Mouse (Mus musculus) small intestine, adult 2 months (tissue): ENCODE measurements around the gene Gm9745. TPM values are rescaled to one million over a fixed set of nuclear protein-coding genes. Genes with fewer than 3 reads are reported as not detected.
"Not testable (repeated sequence)": the region's sequence is repeated elsewhere in the genome, so short reads cannot be mapped to it uniquely, and the experiment has no call there.

Experiments
- H3K27ac ChIP-seq: fragments of 200-500 bp; 2 replicates; pipeline ENCODE4 v1.5.1; 2012; ENCODE audit warnings: low read depth, low read length, control low read depth, inconsistent platforms; ENCODE audit not compliant: insufficient read depth
- H3K27me3 ChIP-seq: fragments of 200-500 bp; 2 replicates; pipeline ENCODE4 v1.6.1; 2012; ENCODE audit warnings: mild to moderate bottlenecking, moderate library complexity, low read length, inconsistent platforms; ENCODE audit not compliant: control insufficient read depth, insufficient read depth
- H3K36me3 ChIP-seq: fragments of 200-500 bp; 2 replicates; pipeline ENCODE4 v1.6.1; 2012; ENCODE audit warnings: mild to moderate bottlenecking, low read length, control low read depth, inconsistent platforms; ENCODE audit not compliant: control insufficient read depth, insufficient read depth
- H3K4me1 ChIP-seq: fragments of 200-500 bp; 2 replicates; pipeline ENCODE4 v1.6.1; 2012; ENCODE audit warnings: low read length, inconsistent platforms, mixed read lengths; ENCODE audit not compliant: control insufficient read depth, insufficient read depth, insufficient read length
- H3K4me3 ChIP-seq: fragments of 200-500 bp; 2 replicates; pipeline ENCODE4 v1.5.1; 2012; ENCODE audit warnings: low read depth, mild to moderate bottlenecking, control low read depth, inconsistent platforms, low read length, moderate library complexity
- CTCF ChIP-seq: fragments of 200-500 bp; IDR thresholded peaks from 2 replicates; pipeline ENCODE4 v1.5.1; 2012; ENCODE audit warnings: low read depth, mild to moderate bottlenecking, control low read depth, inconsistent platforms, low read length, moderate library complexity, mixed read lengths; ENCODE audit not compliant: insufficient replicate concordance, insufficient read length; ENCODE audit errors: extremely low read depth
- POLR2A ChIP-seq: fragments of 200-500 bp; IDR thresholded peaks from 2 replicates; pipeline ENCODE4 v1.6.1; 2012; ENCODE audit warnings: low read depth, mild to moderate bottlenecking, control low read depth, inconsistent platforms, low read length, moderate library complexity
- WGBS: fragments of 180-500 bp; shearing (Covaris S2); methylation state at CpG from one replicate; pipeline ENCODE4 v1.1.7; 2018; 5-methylcytosine and 5-hydroxymethylcytosine counted together
- polyA plus RNA-seq: library from polyadenylated mRNA; depleted of rRNA; stranded (reverse); fragments of >200 nt; gene quantifications from 2 replicates; pipeline ENCODE4 v1.2.3, GENCODE M21; 2012; rRNA removed

The Gm9745 gene
- polyA plus RNA-seq, 1 experiment: not detected

GRCm38 (mm10) chr13:8941110-8941509, 6.9 kb downstream of the Gm9745 start:
- not testable (repeated sequence) for H3K36me3 ChIP-seq, H3K27me3 ChIP-seq, H3K27ac ChIP-seq, H3K4me1 ChIP-seq, H3K4me3 ChIP-seq
- 89% methylated on average over 4 of the region's 4 CpGs for WGBS

DNA sequence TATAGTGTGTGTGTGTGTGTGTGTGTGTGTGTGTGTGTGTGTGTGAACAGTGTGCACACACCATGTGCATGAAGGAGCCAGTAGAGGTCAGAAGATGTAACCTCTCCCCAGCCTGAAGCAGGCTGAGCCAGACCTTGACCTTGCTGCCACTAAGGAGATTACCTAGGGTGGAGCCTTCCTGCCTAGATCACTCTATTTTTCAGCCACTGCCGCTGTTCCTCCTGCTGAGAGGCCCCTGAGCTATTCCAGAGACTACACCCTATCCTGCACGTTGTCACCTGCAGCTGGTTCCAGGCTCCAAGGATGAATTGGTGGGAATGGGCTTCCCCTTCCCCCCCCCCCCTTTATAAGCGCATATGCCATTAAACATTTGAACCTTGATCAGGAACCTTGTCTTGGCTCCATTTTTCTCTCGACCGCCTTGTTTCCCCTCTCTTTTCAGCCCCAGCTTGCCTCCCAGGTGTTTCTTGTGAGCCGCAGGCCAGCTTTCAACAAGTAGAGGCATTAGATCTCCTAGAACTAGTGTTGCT, 10.4 kb downstream of the Gm9745 start:
- H3K36me3 ChIP-seq, H3K27me3 ChIP-seq, H3K4me3 ChIP-seq, H3K4me1 ChIP-seq, H3K27ac ChIP-seq: not testable (repeated sequence)
- WGBS: 61% methylated on average over 6 of the region's 6 CpGs

GRCm38 (mm10) chr13:8933499-8933898, 14.5 kb downstream of the Gm9745 start:
- TF ChIP-seq POLR2A: no peak
- TF ChIP-seq CTCF: no peak
- H3K27me3 ChIP-seq: no peaks in the 10 kb centered on the region
- no peak overlapping the region for H3K4me3 ChIP-seq
- H3K4me1 ChIP-seq: no peaks in the 10 kb centered on the region
- WGBS: 51% methylated on average over 2 of the region's 2 CpGs
- no peak overlapping the region for H3K27ac ChIP-seq
- H3K36me3 ChIP-seq: no peaks in the 10 kb centered on the region

DNA sequence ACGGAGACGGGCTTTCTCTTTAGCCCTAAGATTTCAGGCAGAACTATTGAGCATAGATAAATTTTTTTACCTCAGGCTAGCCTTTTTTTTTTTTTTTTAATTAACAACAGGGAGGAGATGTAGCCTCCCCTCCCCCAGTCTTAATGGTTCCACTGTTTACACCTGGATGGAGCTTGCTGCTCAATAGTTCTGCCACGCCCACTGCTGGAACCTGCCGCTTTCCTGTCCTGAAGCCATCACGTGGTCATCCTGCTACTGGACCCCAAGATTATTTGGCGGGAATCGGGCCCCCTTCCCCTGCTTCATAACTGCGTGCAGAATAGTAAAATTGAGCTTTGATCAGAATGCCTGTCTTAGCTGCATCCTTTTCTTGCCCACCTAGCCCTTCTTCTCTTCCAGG, 34.1 kb downstream of the Gm9745 start:
- WGBS: 87% methylated on average over 8 of the region's 8 CpGs
- not testable (repeated sequence) for H3K4me3 ChIP-seq, H3K4me1 ChIP-seq, H3K36me3 ChIP-seq, H3K27ac ChIP-seq, H3K27me3 ChIP-seq

- not testable (repeated sequence) for H3K4me3 ChIP-seq, H3K27me3 ChIP-seq, H3K36me3 ChIP-seq, H3K27ac ChIP-seq, H3K4me1 ChIP-seq
- 50% methylated on average over 2 of the region's 2 CpGs for WGBS
Observed at GRCm38 (mm10) chr13:8905986-8906385, 42.0 kb downstream of the Gm9745 start.

Other genes with a start within 250 kb of the Gm9745 start
- gene Wdr37, start 76.3 kb downstream of the Gm9745 start, polyA plus RNA-seq: 4.5 and 10.7 TPM in 2 replicates
- 4.2 and 7.9 TPM in 2 replicates for gene Idi1, start 62.7 kb downstream of the Gm9745 start, polyA plus RNA-seq
- not detected in 2 replicates for gene Idi2, start 4.6 kb upstream of the Gm9745 start, polyA plus RNA-seq
- gene Gtpbp4, start 47.9 kb upstream of the Gm9745 start, polyA plus RNA-seq: 0.71 and 1.2 TPM in 2 replicates
- 8.5 and 18.1 TPM in 2 replicates for gene Larp4b, start 145.7 kb upstream of the Gm9745 start, polyA plus RNA-seq